Mouse (Mus musculus) heart, postnatal 36 days (tissue): ENCODE results near the gene Gm4187. TPM values are rescaled to one million over a fixed set of nuclear protein-coding genes. Genes with fewer than 3 reads are reported as not detected.
"Not testable (repeated sequence)": the region's sequence is repeated elsewhere in the genome, so short reads cannot be mapped to it uniquely, and the experiment has no call there.

ENCODE experiments used
- DNase-seq, 2 experiments: peaks; one replicate each; pipeline ENCODE4 v3.0.0; 2021 to 2022
- intact Hi-C: fragments of 180-260 bp; cut with DNase I; formaldehyde crosslinking; loops from one replicate; pipeline ENCODE4 v1.15.1; 2025
- total RNA-seq, 2 experiments: library from RNA; stranded (reverse); gene quantifications; 2 replicates each; pipeline ENCODE4 v1.2.3; 2021

The Gm4187 gene
- total RNA-seq = not detected

- DNase-seq, intact Hi-C loops: not testable (repeated sequence)
These were observed at the start of gene Gm4187 for GRCm38 (mm10) chr7:22329617-22330016. TSS of gene Gm4187 (minus strand) at chr7:22329717.

GRCm38 (mm10) chr7:22370939-22371338, 41.4 kb upstream of the Gm4187 start, which contains the start of gene Gm8660:
TSS of gene Gm8660 (minus strand) at chr7:22371039.
- intact Hi-C loops = not testable (repeated sequence)

More at GRCm38 (mm10) chr7:22370939-22371338, 41.4 kb upstream of the Gm4187 start, which contains the start of gene Gm8660:
- DNase-seq = not testable (repeated sequence)

Other genes with a start within 250 kb of the Gm4187 start
- gene Gm16451, start 211.5 kb downstream of the Gm4187 start, total RNA-seq = not detected
- not detected for gene Gm10666, start 195.0 kb downstream of the Gm4187 start, total RNA-seq
- not detected for gene Vmn1r142, start 165.7 kb downstream of the Gm4187 start, total RNA-seq
- gene Vmn1r143, start 140.3 kb downstream of the Gm4187 start, total RNA-seq = not detected
- not detected for gene Gm8653, start 128.5 kb downstream of the Gm4187 start, total RNA-seq
- not detected for gene Gm8453, start 100.2 kb downstream of the Gm4187 start, total RNA-seq
- not detected for gene Gm8660, start 41.3 kb upstream of the Gm4187 start, total RNA-seq
- gene Vmn1r148, start 83.9 kb upstream of the Gm4187 start, total RNA-seq = not detected
- not detected for gene Vmn1r149, start 108.5 kb upstream of the Gm4187 start, total RNA-seq
- not detected for gene Gm10665, start 134.4 kb upstream of the Gm4187 start, total RNA-seq
- not detected for gene Vmn1r151, start 170.0 kb upstream of the Gm4187 start, total RNA-seq
- not detected for gene Vmn1r152, start 193.2 kb upstream of the Gm4187 start, total RNA-seq
- gene Gm8677, start 205.2 kb upstream of the Gm4187 start, total RNA-seq = not detected
- gene Gm4201, start 235.6 kb upstream of the Gm4187 start, total RNA-seq = not detected